Mouse (Mus musculus) MEL (cell line): ENCODE measurements around the gene Gm42878. TPM values are rescaled to one million over a fixed set of nuclear protein-coding genes. Genes with fewer than 3 reads are reported as not detected.

Experiments used
- DNase-seq: peaks from one replicate; pipeline ENCODE4 v3.0.0; 2011; ENCODE audit warnings: low read depth, low spot score
- H3K27ac ChIP-seq: 2 replicates; pipeline ENCODE4 v1.5.1; 2012; ENCODE audit warnings: low read depth, mild to moderate bottlenecking, control low read depth, low read length, moderate library complexity; ENCODE audit not compliant: control insufficient read depth
- H3K27me3 ChIP-seq, 2 experiments: fragments of 150-350 bp in 1 of 2; sonication (generic) in 1 of 2; 2 replicates each; pipeline ENCODE4 v1.6.1; 2012; ENCODE audit warnings: low read length in 2 of 2, mild to moderate bottlenecking in 2 of 2, improper control_type of control experiment in 1 of 2, moderate library complexity in 1 of 2; ENCODE audit not compliant: insufficient read depth in 2 of 2, control insufficient read depth in 1 of 2
- H3K36me3 ChIP-seq, 2 experiments: 2 replicates each; pipeline ENCODE4 v1.6.1; 2012 to 2014; ENCODE audit warnings: low read length in 2 of 2, improper control_type of control experiment in 1 of 2, inconsistent platforms in 1 of 2, mild to moderate bottlenecking in 1 of 2; ENCODE audit not compliant: insufficient read depth in 2 of 2, control insufficient read depth in 1 of 2
- H3K4me1 ChIP-seq, 2 experiments: fragments of 150-350 bp in 1 of 2; sonication (generic) in 1 of 2; 2 replicates each; pipeline ENCODE4 v1.6.1; 2012; ENCODE audit warnings: low read length in 2 of 2, improper control_type of control experiment in 1 of 2, mild to moderate bottlenecking in 1 of 2; ENCODE audit not compliant: insufficient read depth in 2 of 2, control insufficient read depth in 1 of 2
- H3K4me3 ChIP-seq, 2 experiments: fragments of 150-350 bp in 1 of 2; sonication (generic) in 1 of 2; 2 replicates each; pipeline ENCODE4 v1.5.1; 2012; ENCODE audit warnings: low read depth in 2 of 2, low read length in 2 of 2, mild to moderate bottlenecking in 2 of 2, moderate library complexity in 2 of 2, control low read depth in 1 of 2, improper control_type of control experiment in 1 of 2; ENCODE audit not compliant: control insufficient read depth in 1 of 2, insufficient read depth in 1 of 2
- H3K79me2 ChIP-seq: 2 replicates; pipeline ENCODE4 v1.6.1; 2012; ENCODE audit warnings: mild to moderate bottlenecking, low read length, moderate library complexity; ENCODE audit not compliant: control insufficient read depth, poor library complexity, insufficient read depth
- H3K9ac ChIP-seq: 2 replicates; pipeline ENCODE4 v1.6.1; 2012; ENCODE audit warnings: low read depth, mild to moderate bottlenecking, control low read depth, low read length, moderate library complexity; ENCODE audit not compliant: control insufficient read depth, poor library complexity, severe bottlenecking
- H3K9me3 ChIP-seq: fragments of 150-350 bp; sonication (generic); replicated peaks from 2 replicates; pipeline ENCODE4 v1.6.1; 2012; ENCODE audit warnings: mild to moderate bottlenecking, low read length, improper control_type of control experiment, moderate library complexity; ENCODE audit not compliant: insufficient read depth
- BHLHE40 ChIP-seq: IDR thresholded peaks from 2 replicates; pipeline ENCODE4 v1.6.1; 2012; ENCODE audit warnings: low read depth, mild to moderate bottlenecking, inconsistent platforms, low read length, improper control_type of control experiment, borderline replicate concordance
- CHD1 ChIP-seq: IDR thresholded peaks from 2 replicates; pipeline ENCODE4 v1.6.1; 2012; ENCODE audit warnings: low read depth, mild to moderate bottlenecking, inconsistent platforms, low read length, improper control_type of control experiment
- CTCF ChIP-seq, 3 experiments: IDR thresholded peaks in 2 of 3; conservative IDR thresholded peaks in 1 of 3; 2 replicates each; pipeline ENCODE4 v1.5.1; 2011 to 2012; ENCODE audit warnings: low read length in 3 of 3, low read depth in 2 of 3, mild to moderate bottlenecking in 2 of 3, improper control_type of control experiment in 1 of 3, inconsistent platforms in 1 of 3, mixed read lengths in 1 of 3, moderate library complexity in 1 of 3; ENCODE audit not compliant: control insufficient read depth in 1 of 3, insufficient read depth in 1 of 3, poor library complexity in 1 of 3, severe bottlenecking in 1 of 3
- E2F4 ChIP-seq: IDR thresholded peaks from 2 replicates; pipeline ENCODE4 v1.6.1; 2011; ENCODE audit warnings: low read depth, low read length, improper control_type of control experiment, borderline replicate concordance
- ELF1 ChIP-seq: IDR thresholded peaks from 2 replicates; pipeline ENCODE4 v1.6.1; 2014; ENCODE audit warnings: low read depth, mild to moderate bottlenecking, inconsistent platforms, low read length, improper control_type of control experiment, moderate library complexity
- EP300 ChIP-seq, 2 experiments: IDR thresholded peaks; 2 replicates each; pipeline ENCODE4 v1.6.1; 2011; ENCODE audit warnings: improper control_type of control experiment in 2 of 2, low read length in 2 of 2, low read depth in 1 of 2, mild to moderate bottlenecking in 1 of 2
- GABPA ChIP-seq: IDR thresholded peaks from 2 replicates; pipeline ENCODE4 v1.6.1; 2012; ENCODE audit warnings: low read depth, mild to moderate bottlenecking, inconsistent platforms, low read length, improper control_type of control experiment, moderate library complexity
- GATA1 ChIP-seq: IDR thresholded peaks from 2 replicates; pipeline ENCODE4 v1.6.1; 2011; ENCODE audit warnings: low read depth, low read length, improper control_type of control experiment
- HCFC1 ChIP-seq: IDR thresholded peaks from 2 replicates; pipeline ENCODE4 v1.6.1; 2012; ENCODE audit warnings: low read depth, mild to moderate bottlenecking, inconsistent platforms, low read length, improper control_type of control experiment, moderate library complexity
- JUND ChIP-seq: IDR thresholded peaks from 2 replicates; pipeline ENCODE4 v1.6.1; 2011; ENCODE audit warnings: low read depth, mild to moderate bottlenecking, improper control_type of control experiment, low read length
- KAT2A ChIP-seq: conservative IDR thresholded peaks from 2 replicates; pipeline ENCODE4 v1.6.1; 2012; ENCODE audit warnings: low read depth, low read length, improper control_type of control experiment, inconsistent platforms
- MAFK ChIP-seq: IDR thresholded peaks from 2 replicates; pipeline ENCODE4 v1.6.1; 2011; ENCODE audit warnings: low read depth, mild to moderate bottlenecking, low read length, improper control_type of control experiment, borderline replicate concordance
- MAX ChIP-seq: IDR thresholded peaks from 2 replicates; pipeline ENCODE4 v1.6.1; 2011; ENCODE audit warnings: low read length, improper control_type of control experiment
- MAZ ChIP-seq: IDR thresholded peaks from 2 replicates; pipeline ENCODE4 v1.6.1; 2012; ENCODE audit warnings: low read depth, mild to moderate bottlenecking, inconsistent platforms, low read length, improper control_type of control experiment
- MEF2A ChIP-seq: IDR thresholded peaks from 2 replicates; pipeline ENCODE4 v1.6.1; 2014; ENCODE audit warnings: low read depth, mild to moderate bottlenecking, inconsistent platforms, low read length, improper control_type of control experiment; ENCODE audit not compliant: poor library complexity, insufficient replicate concordance, severe bottlenecking; ENCODE audit errors: extremely low read depth
- MXI1 ChIP-seq: IDR thresholded peaks from 2 replicates; pipeline ENCODE4 v1.6.1; 2011; ENCODE audit warnings: mild to moderate bottlenecking, low read depth, low read length, improper control_type of control experiment
- MYC ChIP-seq: IDR thresholded peaks from 2 replicates; pipeline ENCODE4 v1.6.1; 2011; ENCODE audit warnings: low read depth, mild to moderate bottlenecking, low read length, improper control_type of control experiment, moderate library complexity
- NELFE ChIP-seq: IDR thresholded peaks from 2 replicates; pipeline ENCODE4 v1.6.1; 2011; ENCODE audit warnings: low read depth, low read length, improper control_type of control experiment
- POLR2A ChIP-seq, 2 experiments: IDR thresholded peaks; 2 replicates each; pipeline ENCODE4 v1.6.1; 2011 to 2012; ENCODE audit warnings: low read length in 2 of 2, mild to moderate bottlenecking in 2 of 2, control low read depth in 1 of 2, improper control_type of control experiment in 1 of 2, low read depth in 1 of 2, moderate library complexity in 1 of 2; ENCODE audit not compliant: control insufficient read depth in 1 of 2, insufficient read depth in 1 of 2, poor library complexity in 1 of 2
- POLR2AphosphoS2 ChIP-seq: IDR thresholded peaks from 2 replicates; pipeline ENCODE4 v1.6.1; 2011; ENCODE audit warnings: low read length, improper control_type of control experiment
- RAD21 ChIP-seq: IDR thresholded peaks from 2 replicates; pipeline ENCODE4 v1.6.1; 2011; ENCODE audit warnings: mild to moderate bottlenecking, low read depth, low read length, improper control_type of control experiment
- RCOR1 ChIP-seq: IDR thresholded peaks from 2 replicates; pipeline ENCODE4 v1.6.1; 2012; ENCODE audit warnings: low read depth, mild to moderate bottlenecking, inconsistent platforms, low read length, improper control_type of control experiment
- SIN3A ChIP-seq: IDR thresholded peaks from 2 replicates; pipeline ENCODE4 v1.6.1; 2012; ENCODE audit warnings: low read length, improper control_type of control experiment, inconsistent platforms
- SMC3 ChIP-seq: IDR thresholded peaks from 2 replicates; pipeline ENCODE4 v1.6.1; 2011; ENCODE audit warnings: low read depth, low read length, improper control_type of control experiment
- TBP ChIP-seq: IDR thresholded peaks from 2 replicates; pipeline ENCODE4 v1.8.0; 2011; ENCODE audit warnings: low read depth, low read length, improper control_type of control experiment
- TCF12 ChIP-seq: IDR thresholded peaks from 2 replicates; pipeline ENCODE4 v1.6.1; 2014; ENCODE audit warnings: low read depth, mild to moderate bottlenecking, inconsistent platforms, low read length, improper control_type of control experiment, moderate library complexity
- USF1 ChIP-seq: IDR thresholded peaks from 2 replicates; pipeline ENCODE4 v1.6.1; 2014; ENCODE audit warnings: low read depth, mild to moderate bottlenecking, inconsistent platforms, low read length, improper control_type of control experiment, moderate library complexity
- USF2 ChIP-seq, 2 experiments: IDR thresholded peaks; 2 replicates each; pipeline ENCODE4 v1.6.1; 2011 to 2012; ENCODE audit warnings: improper control_type of control experiment in 2 of 2, low read length in 2 of 2, borderline replicate concordance in 1 of 2, inconsistent platforms in 1 of 2, low read depth in 1 of 2, mild to moderate bottlenecking in 1 of 2; ENCODE audit not compliant: insufficient read depth in 1 of 2
- ZC3H11A ChIP-seq: IDR thresholded peaks from 2 replicates; pipeline ENCODE4 v1.6.1; 2012; ENCODE audit warnings: low read depth, mild to moderate bottlenecking, inconsistent platforms, low read length, improper control_type of control experiment
- ZKSCAN1 ChIP-seq: IDR thresholded peaks from 2 replicates; pipeline ENCODE4 v1.6.1; 2012; ENCODE audit warnings: low read depth, mild to moderate bottlenecking, inconsistent platforms, low read length, improper control_type of control experiment, moderate library complexity
- ZMIZ1 ChIP-seq: IDR thresholded peaks from 2 replicates; pipeline ENCODE4 v1.6.1; 2012; ENCODE audit warnings: low read depth, mild to moderate bottlenecking, inconsistent platforms, low read length, improper control_type of control experiment, moderate library complexity
- ZNF384 ChIP-seq: IDR thresholded peaks from 2 replicates; pipeline ENCODE4 v1.6.1; 2012; ENCODE audit warnings: low read depth, mild to moderate bottlenecking, inconsistent platforms, low read length, improper control_type of control experiment
- polyA plus RNA-seq, 2 experiments: library from polyadenylated mRNA; stranded (reverse) in 1 of 2; unstranded in 1 of 2; fragments of >175 nt in 1 of 2; fragments of >200 nt in 1 of 2; gene quantifications; 2 replicates each; pipeline versions ENCODE4 v1.2.1 to v1.2.4; 2012; ENCODE audit warnings: low replicate concordance in 2 of 2, low read depth in 1 of 2; ENCODE audit not compliant: insufficient read length in 2 of 2, insufficient read depth in 1 of 2, missing spikeins in 1 of 2
- total RNA-seq: library from RNA; depleted of rRNA; stranded (reverse); fragments of 300-350 nt; gene quantifications from 2 replicates; pipeline ENCODE4 v1.2.3, GENCODE M21; 2012

Gene Gm42878
- total and polyA plus RNA-seq, 3 experiments, result not detected

DNA sequence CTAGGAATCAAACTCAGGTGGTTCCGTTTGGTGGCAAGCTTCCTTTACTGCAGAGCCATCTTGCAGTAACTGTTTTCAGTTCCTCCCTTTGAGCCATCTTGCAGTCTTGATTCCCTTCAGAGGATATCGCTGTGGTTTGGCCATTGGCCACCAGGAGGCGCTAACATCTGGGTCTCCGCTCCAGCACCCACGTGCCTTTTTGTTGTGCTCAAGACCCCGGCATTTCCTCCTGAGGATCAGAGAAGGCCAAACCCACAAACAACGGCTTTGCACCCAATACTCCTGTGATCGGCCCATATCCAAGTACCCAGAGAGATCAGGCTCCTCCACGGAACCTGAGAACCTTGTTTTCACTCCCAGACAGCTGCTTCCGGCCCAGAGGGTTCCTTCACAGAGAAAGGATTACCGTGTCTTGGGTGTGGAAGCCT lies 19.2 kb upstream of the Gm42878 start:
- Histone ChIP-seq H3K79me2 (no peaks in the 10 kb centered on the region), H3K4me3 (peak overlapping the region; percentile 20 to 30; a peak in 2 of 4 replicates), H3K9me3 (no peaks in the 10 kb centered on the region), H3K4me1 (peaks cover 0 to 4% of the 10 kb centered on the region in 2 experiments; a peak in 1 of 4 replicates), H3K27ac (no peak overlapping the region), H3K9ac (peak overlapping the region; percentile 57), H3K27me3 (peaks cover 0 to 3% of the 10 kb centered on the region in 2 experiments; a peak in 1 of 4 replicates), H3K36me3 (no peaks in the 10 kb centered on the region)
- peak; percentile 93 for DNase-seq
- TF ChIP-seq CTCF (IDR thresholded peaks at IDR 0.05 in 2 of 3, conservative IDR thresholded peaks at IDR 0.05 in 1 of 3; ENCODE audit: control insufficient read depth in 1 of 3, insufficient read depth in 1 of 3, low read depth in 2 of 3, low read length in 3 of 3, poor library complexity in 1 of 3, severe bottlenecking in 1 of 3) (peak; percentile 97 to 99 (median 98)), ZNF384 (no peak), MAZ (no peak), EP300 (IDR thresholded peaks at IDR 0.05; ENCODE audit: low read depth in 1 of 2, low read length in 2 of 2) (no peak), USF2 (IDR thresholded peaks at IDR 0.05; ENCODE audit: borderline replicate concordance in 1 of 2, insufficient read depth in 1 of 2, low read depth in 1 of 2, low read length in 2 of 2) (0 out of 4 replicates have a peak, but pooled peaks of 1 of the 2 experiments have one; percentile 11), ZC3H11A (peak; percentile 81), ZMIZ1 (0 out of 2 replicates have a peak, but pooled peaks have one; percentile 26), ZKSCAN1 (no peak), SMC3 (peak; percentile 99), TBP (peak; percentile 48; the same call in 1 of the 2 replicates), KAT2A (no peak), MYC (peak; percentile 98), GATA1 (no peak), MXI1 (peak; percentile 98), CHD1 (no peak), POLR2AphosphoS2 (no peak), BHLHE40 (peak; percentile 47; the same call in 1 of the 2 replicates), SIN3A (peak; percentile 98), ELF1 (0 out of 2 replicates have a peak, but pooled peaks have one; percentile 40), JUND (no peak), HCFC1 (peak; percentile 63), E2F4 (no peak), NELFE (0 out of 2 replicates have a peak, but pooled peaks have one; percentile 32), USF1 (peak; percentile 86), TCF12 (no peak), RAD21 (peak; percentile 79), MEF2A (no peak), MAX (peak; percentile 98), POLR2A (IDR thresholded peaks at IDR 0.05; ENCODE audit: control insufficient read depth in 1 of 2, insufficient read depth in 1 of 2, low read depth in 1 of 2, low read length in 2 of 2, poor library complexity in 1 of 2) (peak in 1 of 2 experiments; percentile 29; a peak in 1 of 4 replicates), MAFK (no peak), GABPA (no peak), RCOR1 (no peak)
